Mouse (Mus musculus) MEL-GATA-1-ER (cell line): ENCODE results near the gene Sbp.
A peak's percentile ranks its signal among the peaks of the same experiment; 100 is the strongest.

Experiments
- DNase-seq: peaks from one replicate; pipeline ENCODE4 v3.0.0-alpha.2; 2012; ENCODE audit warnings: low read depth; ENCODE audit errors: extremely low read depth

Gene Sbp

DNA sequence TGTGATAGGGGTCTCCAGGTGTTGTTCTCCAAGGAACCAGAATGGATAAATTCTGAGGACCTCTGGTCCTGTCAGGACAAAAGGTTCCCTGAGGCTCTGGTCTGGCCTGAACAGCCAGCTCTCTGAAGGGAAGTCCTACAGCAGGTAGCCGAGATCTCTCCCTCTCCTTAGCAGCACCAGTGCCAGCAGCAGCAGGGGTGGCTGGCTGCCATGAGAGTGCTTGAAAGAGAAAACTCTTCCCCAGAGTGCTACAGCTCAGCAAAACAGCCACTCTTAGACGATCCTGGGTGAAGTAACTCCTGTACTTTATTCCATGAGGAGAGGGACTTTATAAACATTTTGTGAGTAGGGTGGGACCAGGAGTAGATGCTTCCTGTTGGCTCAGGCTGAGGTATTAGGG lies 48.3 kb downstream of the Sbp start:
- no peak for DNase-seq

DNA sequence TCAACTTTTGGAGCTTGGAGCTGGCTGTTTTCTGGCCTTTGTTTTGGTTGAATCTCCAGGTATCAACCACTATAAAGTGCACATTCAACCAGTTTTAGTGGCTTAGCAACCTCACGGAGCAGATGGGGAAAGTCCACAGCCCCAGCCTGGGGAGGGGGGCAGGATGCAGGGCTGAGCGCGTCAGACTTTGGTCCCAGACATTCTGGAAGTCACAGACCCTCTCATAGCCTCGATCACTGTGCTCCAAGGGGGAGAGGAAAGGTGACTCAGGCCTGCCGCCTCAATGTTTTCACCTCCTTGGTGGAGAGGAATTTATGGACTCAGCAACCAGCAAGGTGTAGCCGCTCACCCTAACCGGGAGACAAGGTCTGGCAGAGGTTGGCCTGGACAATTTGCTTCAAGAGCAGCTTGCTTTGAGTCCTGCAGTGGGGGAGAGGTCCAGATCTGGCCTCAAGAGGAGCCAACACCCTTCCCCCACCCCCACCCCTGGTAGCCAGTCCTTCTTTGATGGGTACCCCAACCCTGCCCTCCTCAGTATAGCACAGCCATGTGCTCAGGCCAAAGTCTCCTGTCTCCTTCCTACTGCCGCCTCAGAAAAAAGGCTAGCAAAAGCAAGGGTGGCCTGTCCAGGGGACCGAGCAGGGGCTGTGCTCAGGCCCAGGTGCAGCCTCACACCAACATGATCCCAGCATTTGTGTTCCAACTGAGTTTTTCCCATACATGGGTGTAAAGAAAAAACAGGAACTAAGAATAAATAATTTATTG lies 51.5 kb downstream of the Sbp start:
- no peak for DNase-seq

DNA sequence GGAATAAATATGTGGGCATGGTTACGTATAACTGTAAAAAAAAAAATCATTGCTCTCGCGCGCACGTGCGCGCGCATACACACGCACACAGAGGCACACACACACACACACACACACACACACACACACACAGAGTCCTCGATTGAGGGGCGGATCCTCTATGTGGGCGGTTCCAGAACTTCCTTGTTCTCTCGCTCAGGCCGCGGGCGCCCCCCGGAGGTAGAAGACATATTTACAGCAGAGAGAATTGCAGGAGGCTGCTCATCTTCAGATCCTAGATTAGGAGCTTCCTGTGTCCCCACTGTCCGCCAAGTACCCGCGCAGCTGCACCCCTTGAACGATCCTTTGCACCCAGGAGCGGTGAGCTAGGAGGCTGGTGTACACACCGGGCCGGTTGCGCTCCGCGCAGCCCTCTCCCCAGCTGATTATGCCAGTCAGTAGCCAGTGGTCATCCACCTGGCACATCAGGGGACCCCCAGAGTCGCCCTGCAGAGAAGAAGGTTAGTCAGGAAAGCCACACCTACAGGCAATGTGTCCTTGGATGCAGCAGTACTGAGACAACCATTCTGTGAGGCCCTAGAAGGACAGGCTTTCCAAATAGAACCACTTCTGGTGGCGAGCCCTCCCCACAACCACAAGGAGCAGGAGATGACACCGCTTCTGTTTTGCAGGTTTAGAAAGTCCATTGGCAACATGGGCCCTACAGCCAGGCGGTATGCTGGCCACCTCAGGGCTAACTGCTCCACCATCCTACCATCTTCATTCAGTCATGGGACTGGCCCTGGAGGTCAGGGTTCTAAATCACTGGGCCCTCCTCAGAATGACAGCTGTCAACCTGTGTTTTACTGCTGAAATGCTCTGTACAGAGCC lies 52.3 kb downstream of the Sbp start:
- peak; percentile 81 for DNase-seq

DNA sequence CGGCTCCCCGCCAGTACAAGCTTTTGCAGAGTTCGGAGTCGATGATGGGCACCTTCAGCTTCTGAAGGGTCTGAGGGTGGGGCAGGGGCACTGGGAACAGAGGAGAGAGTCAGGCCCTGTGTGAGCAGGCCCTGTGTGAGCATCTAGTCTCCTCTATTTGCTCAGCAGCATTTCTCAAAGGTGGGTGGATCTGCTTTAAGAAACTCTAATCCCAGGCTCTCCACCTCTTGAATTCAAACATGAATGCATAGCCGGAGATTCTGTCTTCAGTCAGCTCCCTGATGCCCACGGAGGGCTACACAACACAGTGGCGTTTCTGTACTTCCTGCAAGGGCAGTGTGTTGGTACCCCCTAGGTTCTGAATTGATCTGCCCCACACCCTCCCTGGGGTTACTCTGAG lies 53.2 kb downstream of the Sbp start:
- DNase-seq: no peak
